Mouse (Mus musculus) hindbrain, embryonic 13.5 days (tissue): Measurements from ENCODE around the gene Gnb4. TPM values are rescaled to one million over a fixed set of nuclear protein-coding genes. Genes with fewer than 3 reads are reported as not detected.

Source experiments
- ATAC-seq: fragments of 200-750 bp; cut with Nextera tagmentation; 2 replicates; pipeline ENCODE4 v1.8.0; 2017; ENCODE audit warnings: moderate TSS enrichment; ENCODE audit not compliant: low FRiP score
- H3K27ac ChIP-seq: fragments of 300-500 bp; sonication (generic); 2 replicates; pipeline ENCODE4 v1.5.1; 2015; ENCODE audit warnings: inconsistent platforms, mild to moderate bottlenecking, moderate library complexity
- H3K27me3 ChIP-seq: fragments of 300-500 bp; sonication (generic); 2 replicates; pipeline ENCODE4 v1.6.1; 2015; ENCODE audit warnings: mild to moderate bottlenecking, inconsistent platforms
- H3K36me3 ChIP-seq: fragments of 300-500 bp; sonication (generic); 2 replicates; pipeline ENCODE4 v1.6.1; 2015; ENCODE audit warnings: mild to moderate bottlenecking, inconsistent platforms
- H3K4me1 ChIP-seq: fragments of 300-500 bp; sonication (generic); replicated peaks from 2 replicates; pipeline ENCODE4 v1.6.1; 2015; ENCODE audit warnings: inconsistent platforms
- H3K4me2 ChIP-seq: fragments of 300-500 bp; sonication (generic); 2 replicates; pipeline ENCODE4 v1.6.1; 2015; ENCODE audit warnings: inconsistent platforms, mild to moderate bottlenecking, moderate library complexity
- H3K4me3 ChIP-seq: fragments of 300-500 bp; sonication (generic); 2 replicates; pipeline ENCODE4 v1.5.1; 2015; ENCODE audit warnings: mild to moderate bottlenecking, inconsistent platforms
- H3K9ac ChIP-seq: fragments of 300-500 bp; sonication (generic); 2 replicates; pipeline ENCODE4 v1.6.1; 2015; ENCODE audit warnings: mild to moderate bottlenecking, inconsistent platforms
- H3K9me3 ChIP-seq: fragments of 300-500 bp; sonication (generic); 2 replicates; pipeline ENCODE4 v1.6.1; 2016; ENCODE audit warnings: inconsistent platforms
- WGBS: fragments of 180-500 bp; shearing (Covaris S2); methylation state at CpG from one replicate; pipeline ENCODE4 v1.1.7; 2015; 5-methylcytosine and 5-hydroxymethylcytosine counted together
- polyA plus RNA-seq: library from polyadenylated mRNA; unstranded; fragments of >200 nt; fragmentation: Nextera tagmentation; extraction: Ambion mirVana; gene quantifications from 2 replicates; pipeline ENCODE4 v1.2.1, GENCODE M21; 2015

The Gnb4 gene
- polyA plus RNA-seq, 1 experiment from 2014 or later = 79.5 TPM

DNA sequence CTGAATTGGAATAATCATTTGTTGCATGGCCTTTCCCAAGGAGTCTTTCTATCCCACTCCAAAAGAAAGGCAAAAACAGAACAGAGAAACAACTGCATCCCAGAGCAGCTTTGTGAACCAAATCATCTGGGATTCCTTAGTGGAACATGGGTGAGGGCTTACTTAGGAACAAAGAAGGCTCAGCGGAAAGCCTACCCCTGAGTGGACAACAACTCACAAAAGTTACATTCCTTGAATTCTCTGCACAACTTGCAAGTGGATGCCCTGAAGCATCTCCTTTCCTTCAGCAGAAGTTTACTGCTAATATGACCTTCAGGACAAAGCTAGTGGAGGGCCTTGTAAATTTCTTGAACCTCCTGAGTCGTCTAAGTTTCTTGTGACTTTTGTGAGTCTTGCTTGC, 28.4 kb upstream of the Gnb4 start:
- ATAC-seq = no peak
- Histone ChIP-seq H3K4me2 (no peak overlapping the region), H3K9ac (no peak overlapping the region), H3K36me3 (no peaks in the 10 kb centered on the region), H3K4me3 (no peak overlapping the region), H3K9me3 (no peaks in the 10 kb centered on the region), H3K27me3 (no peaks in the 10 kb centered on the region), H3K4me1 (no peaks in the 10 kb centered on the region), H3K27ac (no peak overlapping the region)
- 84% methylated on average over 2 of the region's 2 CpGs for WGBS

- Histone ChIP-seq H3K27ac (no peak overlapping the region), H3K9me3 (no peaks in the 10 kb centered on the region), H3K4me1 (no peaks in the 10 kb centered on the region), H3K4me3 (no peak overlapping the region), H3K36me3 (no peaks in the 10 kb centered on the region), H3K27me3 (no peaks in the 10 kb centered on the region), H3K9ac (no peak overlapping the region), H3K4me2 (no peak overlapping the region)
- no peak for ATAC-seq
- 80% methylated on average over 6 of the region's 6 CpGs for WGBS
Measured at GRCm38 (mm10) chr3:32642116-32642515, 25.7 kb upstream of the Gnb4 start.

GRCm38 (mm10) chr3:32638240-32638639, 21.9 kb upstream of the Gnb4 start:
- Histone ChIP-seq H3K4me3 (no peak overlapping the region), H3K36me3 (no peaks in the 10 kb centered on the region), H3K4me1 (no peaks in the 10 kb centered on the region), H3K27ac (no peak overlapping the region), H3K27me3 (no peaks in the 10 kb centered on the region), H3K4me2 (no peak overlapping the region), H3K9me3 (no peaks in the 10 kb centered on the region; the same call in 1 of the 2 replicates), H3K9ac (no peak overlapping the region)
- no peak for ATAC-seq
- 71% methylated on average over 8 of the region's 8 CpGs for WGBS

DNA sequence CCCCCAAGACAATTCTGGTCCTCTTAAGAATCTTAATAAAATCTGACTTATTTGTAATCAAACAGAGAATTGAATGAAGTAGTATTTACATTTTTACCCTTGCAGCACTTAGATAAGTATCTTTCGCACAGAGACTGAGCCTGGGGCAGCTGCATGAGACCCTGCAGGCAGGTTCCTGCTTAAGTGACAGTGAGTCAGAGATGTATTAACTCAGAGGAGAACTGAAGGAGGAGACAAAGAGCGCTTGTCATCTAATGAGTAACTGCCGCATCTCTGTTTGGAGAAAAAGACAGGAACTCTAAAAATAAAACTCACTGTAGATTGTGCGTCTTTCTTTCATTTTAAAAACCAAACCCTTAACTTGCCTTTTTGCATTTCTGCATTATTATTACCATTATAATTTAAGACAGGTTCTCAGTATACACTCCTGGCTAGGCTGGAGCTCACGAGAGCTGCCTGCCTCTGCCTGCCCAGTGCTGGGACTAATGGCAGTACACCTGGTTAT, 16.4 kb upstream of the Gnb4 start:
- Histone ChIP-seq H3K9me3 (no peaks in the 10 kb centered on the region; the same call in 1 of the 2 replicates), H3K4me3 (no peak overlapping the region), H3K27me3 (no peaks in the 10 kb centered on the region), H3K4me1 (no peaks in the 10 kb centered on the region), H3K27ac (no peak overlapping the region), H3K9ac (no peak overlapping the region), H3K36me3 (no peaks in the 10 kb centered on the region), H3K4me2 (no peak overlapping the region)
- ATAC-seq = no peak
- 80% methylated on average over 5 of the region's 5 CpGs for WGBS

GRCm38 (mm10) chr3:32630210-32630609, 13.8 kb upstream of the Gnb4 start:
- WGBS = 70% methylated on average over 4 of the region's 4 CpGs
- no peak overlapping the region for H3K4me3 ChIP-seq
- no peaks in the 10 kb centered on the region for H3K4me1 ChIP-seq
- no peak for ATAC-seq
- no peaks in the 10 kb centered on the region for H3K9me3 ChIP-seq
- H3K36me3 ChIP-seq = no peaks in the 10 kb centered on the region
- H3K4me2 ChIP-seq = no peak overlapping the region
- no peaks in the 10 kb centered on the region for H3K27me3 ChIP-seq
- no peak overlapping the region for H3K9ac ChIP-seq
- no peak overlapping the region for H3K27ac ChIP-seq

DNA sequence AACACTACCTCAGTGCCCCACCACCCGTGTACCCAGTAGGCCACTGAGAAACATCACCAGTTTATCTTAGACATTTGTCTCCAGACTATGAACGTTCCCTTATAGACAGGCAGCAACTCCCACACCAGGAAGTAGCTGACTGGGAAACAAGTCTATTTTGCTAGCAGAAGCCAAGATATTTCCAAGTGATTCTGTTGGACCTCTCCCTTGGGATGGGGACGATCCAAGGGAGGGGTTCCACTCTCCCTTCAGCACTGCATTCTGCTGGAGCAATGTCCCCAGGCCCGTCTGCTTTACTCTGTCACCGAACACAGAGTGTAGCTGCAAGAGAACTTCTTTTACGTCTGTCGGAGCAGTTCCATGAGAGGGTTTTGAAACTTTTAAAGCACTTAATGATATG, 11.8 kb upstream of the Gnb4 start:
- Histone ChIP-seq H3K4me1 (no peaks in the 10 kb centered on the region), H3K9me3 (no peaks in the 10 kb centered on the region), H3K4me2 (no peak overlapping the region), H3K9ac (no peak overlapping the region), H3K36me3 (no peaks in the 10 kb centered on the region), H3K27me3 (no peaks in the 10 kb centered on the region), H3K4me3 (no peak overlapping the region), H3K27ac (no peak overlapping the region)
- 87% methylated on average over 7 of the region's 7 CpGs for WGBS
- ATAC-seq = no peak

DNA sequence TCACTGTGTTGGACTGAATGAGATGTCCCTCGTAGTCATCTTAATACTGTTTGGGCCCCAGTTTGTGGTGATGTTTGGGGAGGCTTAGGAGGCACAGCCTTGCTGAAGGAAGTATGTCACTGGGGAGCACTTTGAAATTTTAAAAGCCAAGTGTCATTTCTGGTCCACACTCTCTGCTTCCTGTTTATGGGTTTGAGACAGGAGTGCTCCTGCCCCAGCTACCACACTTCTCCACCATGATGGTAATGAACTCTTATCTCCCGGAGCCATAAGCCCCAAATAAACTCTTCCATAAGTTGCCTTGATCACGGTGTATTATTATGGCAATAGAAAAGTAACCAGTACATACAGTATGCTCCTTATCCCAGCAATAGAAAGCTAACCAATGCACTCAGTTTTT, 5.7 kb upstream of the Gnb4 start:
- Histone ChIP-seq H3K4me1 (peaks cover under 1% of the 10 kb centered on the region; the same call in 1 of the 2 replicates), H3K9ac (no peak overlapping the region), H3K27me3 (no peaks in the 10 kb centered on the region), H3K4me2 (no peak overlapping the region), H3K4me3 (no peak overlapping the region), H3K27ac (no peak overlapping the region), H3K9me3 (no peaks in the 10 kb centered on the region), H3K36me3 (no peaks in the 10 kb centered on the region)
- WGBS = 94% methylated on average over 3 of the region's 3 CpGs
- ATAC-seq = no peak

GRCm38 (mm10) chr3:32621658-32622057, 5.3 kb upstream of the Gnb4 start:
- Histone ChIP-seq H3K4me2 (no peak overlapping the region), H3K27ac (no peak overlapping the region), H3K9ac (no peak overlapping the region), H3K27me3 (no peaks in the 10 kb centered on the region), H3K36me3 (no peaks in the 10 kb centered on the region), H3K4me3 (no peak overlapping the region), H3K9me3 (no peaks in the 10 kb centered on the region), H3K4me1 (peaks cover 5% of the 10 kb centered on the region; the same call in 1 of the 2 replicates)
- ATAC-seq = no peak
- WGBS = 92% methylated on average over 1 of the region's 1 CpGs

GRCm38 (mm10) chr3:32617053-32617642, 763 bp upstream of the Gnb4 start:
- 19% methylated on average over 16 of the region's 16 CpGs for WGBS
- no peaks in the 10 kb centered on the region for H3K9me3 ChIP-seq
- H3K4me2 ChIP-seq = peak overlapping the region; percentile 54
- peak; percentile 48 for ATAC-seq
- no peaks in the 10 kb centered on the region for H3K27me3 ChIP-seq
- peak overlapping the region; percentile 83 for H3K27ac ChIP-seq
- H3K4me1 ChIP-seq = peaks cover 17% of the 10 kb centered on the region
- no peaks in the 10 kb centered on the region; the same call in 1 of the 2 replicates for H3K36me3 ChIP-seq
- peak overlapping the region; percentile 66 for H3K4me3 ChIP-seq
- peak overlapping the region; percentile 76 for H3K9ac ChIP-seq

DNA sequence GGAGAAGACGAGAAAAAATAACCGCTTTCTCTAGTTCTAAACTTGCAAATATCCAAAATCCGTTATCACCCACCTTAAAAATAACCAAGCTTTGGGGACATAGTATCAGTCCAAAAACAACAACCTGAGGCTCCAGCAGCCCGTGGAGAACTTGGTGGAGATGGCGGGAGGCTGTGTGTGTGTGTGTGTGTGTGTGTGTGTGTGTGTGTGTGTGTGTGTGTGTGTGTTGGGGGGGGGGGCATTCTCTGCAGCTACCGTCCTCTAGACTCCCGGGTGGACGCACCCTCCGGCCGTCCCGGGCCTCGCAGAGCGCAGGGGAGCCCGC, 417 bp downstream of the Gnb4 start:
- Histone ChIP-seq H3K4me1 (peaks cover 24% of the 10 kb centered on the region), H3K36me3 (no peaks in the 10 kb centered on the region; the same call in 1 of the 2 replicates), H3K4me3 (peak overlapping the region; percentile 66), H3K27me3 (no peaks in the 10 kb centered on the region), H3K9ac (peak overlapping the region; percentile 76), H3K4me2 (peak overlapping the region; percentile 54), H3K9me3 (no peaks in the 10 kb centered on the region), H3K27ac (peak overlapping the region; percentile 83)
- ATAC-seq = no peak
- WGBS = 23% methylated on average over 5 of the region's 14 CpGs

DNA sequence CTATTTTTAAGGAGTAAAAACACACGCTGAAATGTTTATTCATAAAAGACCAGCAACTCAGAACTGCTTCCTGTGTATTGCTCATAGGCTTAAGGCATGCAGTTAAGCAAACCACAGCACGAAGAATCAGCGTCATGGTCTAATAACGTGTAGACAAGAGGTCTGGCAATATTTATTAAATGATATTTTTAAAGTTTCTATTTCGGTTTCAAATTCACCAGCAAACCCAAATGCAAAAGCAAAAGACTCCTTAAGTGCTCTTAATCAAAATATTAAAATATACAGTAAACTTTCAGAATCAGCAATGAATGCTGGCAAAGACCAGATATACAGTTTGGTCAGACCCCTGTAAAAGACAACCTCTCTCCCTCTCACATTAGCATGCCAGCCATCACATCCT, 1.0 kb downstream of the Gnb4 start:
- 78% methylated on average over 5 of the region's 5 CpGs for WGBS
- Histone ChIP-seq H3K27ac (no peak overlapping the region), H3K9ac (no peak overlapping the region), H3K4me2 (peak overlapping the region; percentile 54), H3K9me3 (no peaks in the 10 kb centered on the region), H3K27me3 (no peaks in the 10 kb centered on the region), H3K36me3 (no peaks in the 10 kb centered on the region; the same call in 1 of the 2 replicates), H3K4me1 (peaks cover 25% of the 10 kb centered on the region), H3K4me3 (peak overlapping the region; percentile 66)
- no peak for ATAC-seq

DNA sequence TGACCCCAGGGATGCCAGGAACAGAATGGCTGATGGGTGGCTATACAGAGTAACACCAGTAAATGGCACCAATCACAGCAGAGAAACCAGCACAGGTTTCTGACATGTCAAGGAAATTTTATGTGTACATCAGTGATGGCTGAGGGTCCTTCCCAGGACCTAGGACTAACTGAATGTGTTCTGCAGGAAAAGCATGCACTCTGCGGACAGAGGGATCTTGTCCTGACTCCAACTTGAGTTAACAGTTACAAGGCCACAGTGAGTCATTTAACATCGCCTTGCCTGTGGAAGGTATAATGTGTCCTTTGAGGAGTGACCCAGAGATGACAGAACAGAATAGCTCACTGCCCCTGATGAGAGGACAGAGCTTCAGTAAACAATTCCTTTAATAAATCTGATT, 1.6 kb downstream of the Gnb4 start:
- 80% methylated on average over 2 of the region's 2 CpGs for WGBS
- no peak overlapping the region for H3K27ac ChIP-seq
- H3K9ac ChIP-seq = no peak overlapping the region
- ATAC-seq = no peak
- H3K9me3 ChIP-seq = no peaks in the 10 kb centered on the region
- H3K36me3 ChIP-seq = no peaks in the 10 kb centered on the region; the same call in 1 of the 2 replicates
- peaks cover 25% of the 10 kb centered on the region for H3K4me1 ChIP-seq
- no peak overlapping the region for H3K4me3 ChIP-seq
- peak overlapping the region; percentile 13; the same call in 1 of the 2 replicates for H3K4me2 ChIP-seq
- H3K27me3 ChIP-seq = no peaks in the 10 kb centered on the region

DNA sequence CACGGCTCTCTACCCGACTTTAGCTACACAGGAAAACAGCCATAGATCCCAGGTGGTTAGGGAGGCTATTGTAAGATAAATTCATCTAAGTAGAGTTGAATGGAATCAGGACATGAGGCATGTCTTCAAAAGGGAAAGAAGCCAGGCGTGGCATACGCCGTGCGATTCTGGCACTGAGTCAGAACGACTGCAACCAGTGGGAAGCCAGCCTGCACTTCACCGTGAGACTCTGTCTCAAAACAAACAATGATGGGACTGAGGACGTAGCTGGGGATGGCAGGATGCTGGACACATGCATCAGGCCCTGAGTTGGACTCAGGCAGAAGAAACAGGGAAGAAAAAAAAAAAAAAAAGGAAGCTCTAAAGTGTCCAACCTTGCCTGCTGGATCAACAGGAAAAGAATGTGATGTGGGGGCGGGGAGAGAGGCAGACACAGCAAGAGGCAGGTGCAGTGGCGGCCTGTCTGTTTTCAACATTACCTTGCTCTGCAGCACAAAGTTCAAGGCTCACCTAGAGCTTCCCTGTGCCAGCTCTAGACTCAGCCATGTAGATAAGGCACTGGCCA, 4.7 kb downstream of the Gnb4 start:
- Histone ChIP-seq H3K4me3 (no peak overlapping the region), H3K4me1 (peaks cover 20% of the 10 kb centered on the region), H3K27me3 (no peaks in the 10 kb centered on the region), H3K9me3 (no peaks in the 10 kb centered on the region), H3K27ac (no peak overlapping the region), H3K4me2 (no peak overlapping the region), H3K36me3 (peaks cover 4% of the 10 kb centered on the region), H3K9ac (no peak overlapping the region)
- ATAC-seq = no peak
- 76% methylated on average over 11 of the region's 11 CpGs for WGBS
